Mouse (Mus musculus) heart, adult 18-20 months (tissue): ENCODE results near the gene Rapsn. TPM values are rescaled to one million over a fixed set of nuclear protein-coding genes. Genes with fewer than 3 reads are reported as not detected.

Source experiments
- DNase-seq, 2 experiments: peaks; one replicate each; pipeline ENCODE4 v3.0.0; 2021 to 2022; ENCODE audit warnings: mixed read lengths in 1 of 2
- total RNA-seq, 2 experiments: library from RNA; stranded (reverse); gene quantifications; 2 replicates each; pipeline ENCODE4 v1.2.3; 2021

Gene Rapsn
- total RNA-seq, 2 experiments from 2014 or later, result 17.6 to 18.5 TPM

DNA sequence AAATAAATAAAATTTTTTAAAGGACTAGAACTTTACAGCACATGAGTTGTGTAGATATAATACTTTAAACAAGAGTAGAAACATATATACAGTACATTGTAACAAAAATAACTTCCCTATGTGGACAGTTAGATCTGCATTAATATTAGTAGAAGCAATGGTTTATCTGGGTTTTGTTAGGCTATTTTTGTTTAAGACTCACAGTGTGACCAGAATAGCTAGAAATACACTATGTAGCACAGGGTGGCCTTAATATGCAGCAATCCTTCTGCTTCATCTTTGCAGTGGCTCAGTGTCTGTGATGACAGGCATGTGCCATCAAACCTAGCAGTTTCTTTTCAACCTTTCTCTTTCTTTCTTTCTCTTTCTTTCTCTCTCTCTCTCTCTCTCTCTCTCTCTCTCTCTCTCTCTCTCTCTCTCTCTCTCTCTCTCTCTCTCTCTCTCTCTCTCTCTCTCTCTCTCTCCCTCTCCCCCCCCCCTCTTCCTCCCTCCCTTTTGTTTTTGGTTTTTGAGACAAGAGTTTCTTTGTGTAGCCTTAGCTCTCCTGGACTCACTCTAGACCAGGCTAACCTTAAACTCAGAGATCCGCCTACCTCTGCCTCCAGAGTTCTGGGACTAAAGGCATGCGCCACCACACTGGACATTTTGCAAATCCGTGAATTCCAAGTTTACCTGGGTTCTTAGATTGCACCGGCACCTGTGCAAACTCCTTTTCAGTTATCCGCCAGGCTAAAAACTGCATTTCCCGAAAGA lies 17.9 kb downstream of the Rapsn start:
- no peak for DNase-seq

DNA sequence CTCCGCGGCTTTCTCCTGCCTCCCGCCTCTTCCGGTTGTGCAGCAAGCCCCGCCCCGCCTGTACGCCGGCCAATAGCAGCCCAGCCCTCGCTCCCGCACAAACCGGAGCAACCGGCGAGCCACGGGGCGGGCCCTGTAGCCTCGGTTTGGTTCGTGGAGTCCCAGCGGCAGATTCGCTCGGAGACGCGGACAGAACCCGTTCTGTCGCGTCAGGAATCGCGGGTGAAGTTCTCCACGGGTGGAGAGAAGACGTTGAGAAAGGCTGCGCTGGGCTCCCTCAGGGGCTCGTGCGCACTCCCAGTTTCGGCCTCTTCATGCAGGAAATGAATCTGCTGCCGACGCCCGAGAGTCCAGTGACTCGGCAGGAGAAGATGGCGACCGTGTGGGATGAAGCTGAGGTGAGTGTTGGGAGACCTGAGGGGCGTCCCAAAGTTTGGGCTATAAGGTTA lies 18.5 kb downstream of the Rapsn start, which contains the start of gene Psmc3:
Gene Psmc3, plus strand, starts transcription at position 76 of the 449 bp plus-strand sequence.
- peak; percentile 98 for DNase-seq

- DNase-seq, result no peak
Observed at GRCm38 (mm10) chr2:91058435-91058834, 23.0 kb downstream of the Rapsn start.

DNA sequence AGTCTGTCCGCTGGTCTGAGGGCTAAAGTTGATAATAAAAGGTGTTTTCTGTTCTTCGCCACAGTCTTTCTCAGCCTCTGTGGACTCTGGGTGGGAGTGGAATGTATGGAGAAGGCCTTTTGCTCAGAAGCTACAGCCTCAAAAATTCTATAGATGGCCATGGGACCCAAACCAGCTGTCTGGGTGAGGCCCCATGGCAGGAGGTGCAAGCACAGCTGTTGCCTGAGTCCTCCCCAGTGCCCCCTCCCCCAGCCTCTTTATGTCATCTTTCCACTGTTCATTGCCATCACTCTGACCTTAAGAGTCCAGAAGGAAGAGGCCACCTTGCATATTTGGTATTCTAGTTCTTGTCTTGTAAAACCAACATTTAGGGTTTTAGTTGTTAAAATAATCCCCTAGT lies 24.0 kb downstream of the Rapsn start:
- no peak for DNase-seq

GRCm38 (mm10) chr2:91060544-91061355 lies 25.3 kb downstream of the Rapsn start:
- DNase-seq, result peak; percentile 33 to 67

DNA sequence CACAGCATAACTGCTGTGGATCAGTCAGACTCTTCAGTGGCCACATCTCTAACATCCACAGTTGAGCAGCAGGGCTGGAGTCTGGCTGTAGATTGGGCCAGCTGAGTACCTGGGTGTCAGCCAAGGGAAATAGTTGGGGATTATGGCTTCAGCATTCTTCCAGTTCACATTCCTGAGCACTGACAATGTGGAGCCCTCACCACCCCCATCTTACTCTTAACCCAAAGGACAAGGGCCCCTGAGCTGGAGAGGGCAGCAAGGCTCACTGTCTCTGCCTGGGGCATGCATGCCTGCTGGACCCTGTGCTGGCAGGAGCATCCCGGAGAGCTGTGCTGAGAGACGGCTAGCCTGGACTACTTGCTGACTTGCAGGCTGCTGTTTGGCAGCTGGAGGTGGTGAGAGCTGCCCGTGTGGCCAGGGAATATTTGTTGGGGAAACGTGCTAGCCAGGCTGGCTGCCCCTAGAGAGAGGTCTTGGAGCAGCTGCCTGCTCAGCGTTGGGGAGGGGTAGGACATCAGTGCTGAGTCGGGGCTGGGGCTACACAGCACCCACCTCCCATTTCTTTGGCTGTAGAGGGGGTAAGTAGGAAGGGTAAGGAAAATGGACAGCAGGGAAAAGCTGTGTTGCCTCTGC lies 26.5 kb downstream of the Rapsn start:
- peak; percentile 67 to 75 for DNase-seq

DNA sequence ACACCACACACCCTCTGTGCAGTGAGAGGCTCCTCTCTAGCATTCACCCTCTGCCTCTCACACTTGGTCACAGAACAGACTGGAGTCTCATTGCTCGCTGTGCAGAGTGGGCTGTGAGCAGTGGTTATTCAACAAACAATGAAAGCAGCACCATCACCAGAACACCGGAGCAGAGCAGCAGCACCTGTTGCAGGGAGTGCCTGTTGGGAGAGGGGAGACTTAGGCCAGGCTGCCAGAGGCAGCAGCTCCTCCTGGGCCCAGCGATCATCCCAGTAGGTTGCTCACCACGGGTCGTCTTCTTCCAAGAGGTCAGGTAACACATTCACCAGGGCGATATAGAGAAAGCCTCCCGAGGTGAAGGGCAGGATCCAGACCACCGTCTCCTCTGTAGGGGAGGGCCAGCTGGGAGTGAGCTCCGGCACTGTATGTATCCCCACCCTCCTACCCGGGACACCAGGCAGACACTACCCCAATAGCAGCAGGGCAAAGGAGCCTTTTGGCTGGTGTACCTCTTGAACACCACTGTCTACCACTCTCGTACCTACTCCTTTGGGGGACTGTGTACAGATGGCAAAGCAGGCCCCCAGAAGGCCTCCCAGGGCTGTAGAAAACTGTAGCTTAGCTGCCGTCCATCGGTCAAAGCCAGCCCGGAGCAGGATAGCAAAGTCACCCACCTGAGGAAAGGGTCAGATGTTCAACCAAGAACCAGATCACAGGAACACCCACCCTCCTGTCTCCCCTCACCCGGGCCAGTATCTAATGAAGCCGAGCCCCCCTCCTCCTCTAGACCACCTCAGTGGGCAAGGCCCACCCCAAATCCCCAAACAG lies 27.6 kb downstream of the Rapsn start:
- DNase-seq, result no peak

- no peak for DNase-seq
Observed at GRCm38 (mm10) chr2:91064211-91064610, 28.8 kb downstream of the Rapsn start.

DNA sequence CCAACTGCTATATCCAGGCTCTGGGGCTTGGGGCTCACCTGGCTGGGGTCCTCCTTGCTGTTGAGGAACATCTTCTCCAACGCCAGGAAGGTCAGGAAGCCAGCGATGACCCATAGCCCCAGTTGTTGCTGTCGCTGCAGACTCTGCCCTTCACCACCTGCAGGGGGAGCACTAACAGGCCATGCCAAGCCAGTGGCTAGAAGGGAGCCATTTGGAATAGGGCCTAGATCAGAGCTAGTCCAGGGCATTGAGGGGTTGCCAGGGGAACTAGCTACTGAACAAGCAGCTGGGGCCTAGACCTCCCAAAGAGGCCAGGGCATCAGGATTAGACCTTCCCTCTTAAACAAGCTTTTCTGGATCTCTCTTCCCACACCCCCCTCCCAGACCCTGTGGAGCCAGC lies 30.1 kb downstream of the Rapsn start:
- DNase-seq, result peak; percentile 48 to 60

DNA sequence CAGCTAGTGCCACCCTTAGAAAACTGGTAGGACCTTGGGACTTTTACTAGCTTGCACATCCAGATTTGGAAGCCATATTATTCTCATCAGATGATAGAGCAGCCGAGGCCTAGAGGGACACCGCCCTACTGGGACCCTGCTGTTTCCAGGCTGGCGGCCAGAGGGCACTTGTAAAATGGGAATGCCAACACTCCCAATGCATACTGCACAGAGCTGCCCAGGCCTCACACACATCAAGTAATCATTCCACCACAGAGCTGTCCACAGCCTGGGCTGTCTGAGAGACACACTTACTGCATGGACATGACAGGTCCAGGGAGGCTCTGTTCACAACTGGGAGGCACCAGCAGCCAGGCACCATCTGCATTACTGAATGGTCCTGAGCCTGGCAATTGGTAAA lies 31.0 kb downstream of the Rapsn start:
- DNase-seq, result no peak

DNA sequence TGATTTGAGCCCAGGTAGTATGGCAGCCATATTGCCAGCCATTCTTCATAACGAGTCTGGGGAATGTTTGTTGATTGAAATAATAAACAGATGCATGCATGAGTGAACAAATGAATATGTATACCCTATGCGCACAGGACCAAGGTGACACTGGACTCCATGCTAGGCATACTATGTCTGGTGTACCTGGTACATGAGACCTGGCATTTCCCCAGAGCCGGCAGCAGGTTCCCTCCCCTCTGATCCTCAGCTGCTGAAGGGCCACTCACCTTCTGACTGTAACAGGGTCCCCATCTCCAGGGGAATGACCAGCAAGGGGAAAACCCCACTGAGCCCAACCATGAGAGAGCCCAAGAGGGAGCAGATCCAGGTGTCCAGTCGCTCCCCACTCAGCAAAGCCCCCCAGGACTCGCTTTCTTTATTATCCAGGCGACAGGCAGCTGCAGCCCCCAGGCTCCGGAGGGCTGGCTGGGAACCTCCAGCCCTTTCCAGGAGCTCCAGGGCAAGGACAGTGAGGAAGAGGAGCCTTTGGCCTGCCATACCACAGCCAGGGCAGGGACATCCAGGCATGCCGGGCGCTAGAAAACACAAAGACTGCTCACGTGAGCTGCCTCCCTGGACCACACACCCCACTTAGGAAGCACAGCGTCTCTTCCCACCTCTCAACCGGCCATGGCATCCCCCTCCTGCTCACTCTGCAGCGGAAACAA lies 32.9 kb downstream of the Rapsn start:
- DNase-seq, result no peak

DNA sequence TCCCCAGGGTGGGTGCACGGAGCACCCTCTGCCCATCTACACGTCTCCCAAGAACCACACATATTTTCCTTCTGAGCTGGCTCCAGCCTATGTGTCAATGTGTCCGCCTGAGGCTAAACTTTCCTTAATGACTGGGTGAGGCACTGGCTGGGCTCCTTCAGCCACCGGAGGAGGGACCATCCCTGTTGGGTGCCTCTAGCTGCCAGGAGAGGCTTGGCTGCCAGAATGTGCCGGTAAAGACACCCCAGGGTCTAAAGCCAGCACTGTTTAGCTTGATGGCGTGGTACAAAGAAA lies 33.4 kb downstream of the Rapsn start:
- no peak for DNase-seq

DNA sequence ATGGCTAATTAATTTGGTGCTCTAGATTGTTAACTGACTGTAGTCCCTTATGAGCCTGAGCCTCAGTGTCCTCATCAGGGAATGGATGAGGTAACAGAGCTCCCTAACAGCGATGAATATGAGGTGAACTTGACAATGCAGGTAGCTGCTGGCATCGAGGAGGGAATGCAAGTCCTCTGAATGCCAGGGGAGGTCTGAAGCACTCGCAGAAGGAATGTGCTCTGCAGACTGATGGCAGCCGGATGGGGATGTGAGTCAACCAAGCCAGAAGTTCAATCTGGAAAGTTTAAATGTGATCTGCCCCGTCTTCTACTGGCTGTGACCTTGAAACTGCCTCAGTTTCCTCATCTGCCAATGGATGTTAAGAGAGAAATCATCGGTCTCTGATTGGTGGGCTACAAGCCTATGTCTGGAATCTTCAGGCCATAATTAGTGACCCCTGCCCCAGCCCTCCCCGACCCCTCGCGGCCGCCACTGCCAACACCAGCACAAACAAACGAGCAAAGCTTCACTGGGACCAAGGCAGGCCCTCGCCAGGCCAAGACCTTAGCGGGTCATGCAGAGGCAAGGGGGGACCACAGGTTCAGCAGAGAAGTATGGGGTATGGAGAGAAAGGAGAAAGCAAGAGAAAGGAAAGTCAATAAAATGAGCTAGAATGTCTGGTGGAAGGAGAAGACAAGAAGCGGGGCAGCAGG lies 34.0 kb downstream of the Rapsn start:
- peak in 1 of 2 experiments; percentile 40 for DNase-seq

GRCm38 (mm10) chr2:91070076-91070800 lies 34.8 kb downstream of the Rapsn start, which contains the start of gene Slc39a13:
Slc39a13 (minus strand) TSS chr2:91070417.
- peak; percentile 97 to 98 for DNase-seq

DNA sequence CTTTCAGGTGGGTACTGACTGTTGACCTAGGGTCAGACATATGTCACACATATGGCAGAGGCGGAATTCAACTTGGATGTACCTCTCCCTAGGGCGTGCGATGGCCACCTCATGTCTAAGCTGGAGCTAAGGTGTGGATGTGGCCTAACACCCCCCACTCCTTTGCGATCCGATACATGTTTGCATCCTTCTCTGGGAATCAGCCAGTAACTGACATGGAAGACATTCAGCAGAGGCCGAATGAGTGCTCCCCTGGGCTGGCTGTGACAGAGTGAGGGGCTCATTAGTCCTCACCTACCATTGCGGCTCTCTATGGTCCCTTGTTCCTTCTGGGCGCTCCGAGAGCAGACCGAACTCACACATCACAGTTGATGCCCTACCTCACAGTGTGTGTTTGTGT lies 35.6 kb downstream of the Rapsn start:
- DNase-seq, result peak in 1 of 2 experiments; percentile 28

DNA sequence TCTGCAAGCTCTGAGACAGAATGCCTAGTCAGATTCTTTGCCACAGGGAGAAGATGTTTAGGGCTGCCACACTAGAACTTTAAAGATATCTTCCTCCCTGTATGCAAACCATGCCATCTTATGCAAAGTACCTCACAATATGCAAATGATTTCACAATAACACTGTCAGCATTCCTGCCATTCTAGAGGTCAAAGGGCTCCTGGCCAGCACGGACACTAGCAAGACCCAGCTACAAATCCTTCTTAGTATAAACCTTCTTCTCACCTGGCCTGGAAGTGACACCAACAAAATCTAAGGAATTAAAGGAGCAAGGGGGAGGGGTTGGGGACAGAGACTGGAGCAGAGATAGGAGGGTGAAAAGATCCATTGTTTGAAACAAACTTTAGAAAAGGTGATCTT lies 36.7 kb downstream of the Rapsn start:
- DNase-seq, result no peak

DNA sequence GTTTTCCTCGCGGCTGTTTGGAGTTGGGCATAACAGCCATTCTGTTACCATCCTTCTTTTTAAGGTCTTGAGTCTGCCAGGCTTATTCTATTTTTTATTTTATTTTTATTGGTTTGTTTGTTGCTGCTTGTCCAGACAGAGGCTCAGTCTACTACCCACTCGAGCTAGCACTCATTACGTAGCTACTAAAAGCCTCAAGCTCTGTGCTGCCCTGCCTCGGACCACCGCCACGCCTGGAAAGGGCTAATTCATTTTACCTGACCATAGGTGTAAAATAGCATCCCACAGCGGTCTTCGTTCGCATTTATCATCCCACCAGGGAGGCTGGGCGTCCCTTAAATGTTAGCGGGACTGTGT lies 42.5 kb downstream of the Rapsn start:
- DNase-seq, result no peak

GRCm38 (mm10) chr2:91078314-91079025 lies 43.0 kb downstream of the Rapsn start:
- DNase-seq, result no peak

- DNase-seq, result no peak
Observed at GRCm38 (mm10) chr2:91079026-91079384, 43.6 kb downstream of the Rapsn start.
